Mouse (Mus musculus) adrenal gland, postnatal 10 days (tissue): ENCODE results near the gene Gna15. TPM values are rescaled to one million over a fixed set of nuclear protein-coding genes. Genes with fewer than 3 reads are reported as not detected.

ENCODE experiments used
- DNase-seq: peaks from one replicate; pipeline ENCODE4 v3.0.0; 2021; ENCODE audit warnings: mixed read lengths
- microRNA-seq: library from miRNA; unstranded; fragments of <30 nt; microRNA quantifications from one replicate; pipeline ENCODE4 v1.2.0, GENCODE M21; 2021
- total RNA-seq, 2 experiments: library from RNA; stranded (reverse); gene quantifications; 2 replicates each; pipeline ENCODE4 v1.2.3; 2021

Gna15 gene
- total RNA-seq, 2 experiments from 2014 or later = 0.66 to 1.1 TPM

DNA sequence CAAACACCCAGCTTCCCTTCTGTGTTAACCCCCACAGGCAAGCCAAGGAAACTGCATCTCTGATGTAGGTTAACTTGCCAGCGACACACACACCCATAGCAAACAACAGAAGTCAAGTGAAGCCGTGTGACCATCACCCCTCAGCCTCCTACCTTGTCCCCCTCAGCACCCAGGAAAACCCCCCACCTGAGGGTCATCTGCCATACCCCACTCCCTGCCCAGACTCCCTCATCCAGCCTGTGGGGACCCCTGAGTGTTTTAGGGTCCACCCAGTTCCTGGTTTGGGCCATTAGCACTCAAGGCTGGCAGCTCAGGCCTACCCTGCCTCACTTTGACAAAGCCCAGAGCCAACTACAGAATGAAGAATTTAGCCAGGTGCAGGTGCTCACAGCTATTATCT lies 58.0 kb downstream of the Gna15 start:
- DNase-seq = no peak

DNA sequence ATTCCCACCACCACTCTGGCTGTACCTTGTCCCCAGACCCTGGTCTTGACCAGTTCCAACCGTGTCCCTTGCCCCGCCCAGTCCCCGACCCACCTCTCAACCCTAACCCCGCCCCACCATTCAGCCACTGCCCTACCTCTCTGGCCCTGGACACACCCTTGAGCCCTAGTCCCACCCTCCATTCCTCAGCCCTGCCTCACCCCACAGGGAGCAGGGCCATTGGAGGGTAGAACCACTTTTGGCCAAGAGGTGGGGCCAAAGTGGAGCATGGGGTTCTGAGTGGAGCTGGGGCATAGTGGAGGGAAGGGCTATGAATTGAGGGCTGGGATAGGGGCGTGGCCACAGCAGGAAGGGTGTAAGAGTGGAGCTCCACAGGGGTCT lies 58.8 kb downstream of the Gna15 start:
- no peak for DNase-seq

DNA sequence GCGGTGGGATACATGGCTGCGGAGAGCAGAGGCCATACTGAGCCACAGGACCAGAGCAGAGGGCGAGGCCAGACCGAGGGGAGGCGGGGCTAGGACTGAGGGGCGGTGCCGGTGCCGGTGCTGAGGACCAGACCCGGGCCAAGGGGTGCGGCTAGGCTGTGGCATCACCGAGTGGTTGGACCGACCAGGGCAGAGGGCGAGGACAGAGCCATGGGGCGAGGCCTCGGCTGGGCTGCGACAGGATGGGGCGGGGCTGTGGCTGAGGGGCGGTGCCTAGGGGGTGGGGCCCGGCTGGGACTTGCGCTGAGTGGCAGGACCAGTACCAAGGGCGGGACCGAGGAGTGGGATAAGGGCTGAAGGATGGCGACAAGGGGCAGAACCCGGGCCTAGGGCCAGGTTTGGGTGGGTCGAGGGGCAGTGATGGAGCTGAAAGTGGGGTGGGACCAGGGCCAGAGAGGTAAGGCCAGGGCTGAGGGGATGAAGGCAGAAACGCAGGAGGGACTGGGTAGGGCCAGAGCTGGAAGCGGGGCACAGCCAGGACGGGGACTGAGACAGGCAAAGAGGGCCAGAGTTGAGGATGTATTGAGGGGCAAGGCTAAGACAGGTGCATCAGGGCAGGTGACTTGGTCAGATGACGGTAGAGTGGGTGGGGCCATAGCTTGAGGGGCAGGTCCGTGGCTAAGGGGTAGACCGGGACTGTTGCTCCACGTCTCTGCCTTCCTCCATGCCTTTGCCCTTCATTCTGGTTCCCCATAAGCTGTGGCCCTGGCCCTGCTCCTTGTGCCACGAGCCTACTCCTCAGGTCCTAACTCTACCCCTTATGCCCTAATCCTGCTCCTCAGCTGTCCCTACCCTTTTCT lies 59.4 kb downstream of the Gna15 start:
- DNase-seq = peak; percentile 64

DNA sequence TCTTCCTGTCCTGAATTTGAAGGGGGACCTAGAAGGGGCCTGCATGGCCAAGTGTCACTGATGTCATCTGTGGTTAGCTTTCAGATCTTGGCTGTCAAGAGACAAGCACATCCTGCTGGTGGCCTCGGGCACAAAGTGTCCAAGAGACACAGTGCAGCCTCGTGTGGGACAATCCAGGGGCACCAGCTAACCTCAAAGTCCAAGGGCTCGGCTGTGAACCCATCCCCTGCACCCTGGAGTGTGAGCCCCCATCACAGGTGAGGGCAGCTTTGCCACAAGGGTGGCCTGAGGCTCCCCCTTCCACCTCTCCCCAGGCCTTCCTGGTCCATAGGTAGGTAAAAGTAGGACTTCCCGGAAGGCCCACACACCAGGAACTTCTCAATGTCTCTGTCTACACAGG lies 60.5 kb downstream of the Gna15 start:
- DNase-seq = no peak

DNA sequence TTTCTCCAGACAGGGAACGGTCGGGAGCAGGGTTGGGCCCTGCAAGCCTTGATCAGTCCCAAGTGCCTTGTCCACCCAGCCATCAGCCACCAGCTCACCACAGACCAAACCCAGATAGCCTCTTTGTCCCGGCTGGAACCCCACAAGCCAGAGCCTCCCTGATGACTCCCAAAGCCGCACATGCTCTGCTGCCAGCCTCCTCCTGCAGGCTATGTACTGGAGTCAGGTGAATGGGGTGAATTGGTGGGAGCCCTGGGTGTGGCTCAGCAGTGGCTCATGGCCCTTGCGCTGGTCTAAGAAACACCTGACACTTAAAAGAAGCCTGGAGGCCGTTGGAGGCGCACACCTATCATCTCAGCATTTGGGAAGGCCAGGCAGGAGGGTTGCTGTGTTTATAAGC lies 61.1 kb downstream of the Gna15 start:
- no peak for DNase-seq

DNA sequence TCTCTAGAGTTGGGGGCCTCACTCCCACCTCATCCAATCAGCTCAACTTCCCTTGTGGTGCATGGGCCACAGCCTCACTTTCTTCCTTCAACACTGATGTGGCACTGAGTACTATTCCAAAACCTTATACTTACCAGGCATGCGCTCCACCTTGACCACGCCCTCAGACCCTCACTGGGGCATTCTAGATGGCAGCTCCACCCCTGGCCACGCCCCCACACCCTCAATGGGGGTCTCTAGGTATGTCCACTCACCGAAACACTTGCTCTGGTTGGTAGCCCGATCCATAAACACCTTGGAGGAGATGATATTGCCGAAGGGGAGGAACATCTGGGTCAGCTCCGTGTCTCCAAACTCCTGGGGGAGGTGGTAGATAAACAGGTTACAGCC lies 61.6 kb downstream of the Gna15 start:
- no peak for DNase-seq

DNA sequence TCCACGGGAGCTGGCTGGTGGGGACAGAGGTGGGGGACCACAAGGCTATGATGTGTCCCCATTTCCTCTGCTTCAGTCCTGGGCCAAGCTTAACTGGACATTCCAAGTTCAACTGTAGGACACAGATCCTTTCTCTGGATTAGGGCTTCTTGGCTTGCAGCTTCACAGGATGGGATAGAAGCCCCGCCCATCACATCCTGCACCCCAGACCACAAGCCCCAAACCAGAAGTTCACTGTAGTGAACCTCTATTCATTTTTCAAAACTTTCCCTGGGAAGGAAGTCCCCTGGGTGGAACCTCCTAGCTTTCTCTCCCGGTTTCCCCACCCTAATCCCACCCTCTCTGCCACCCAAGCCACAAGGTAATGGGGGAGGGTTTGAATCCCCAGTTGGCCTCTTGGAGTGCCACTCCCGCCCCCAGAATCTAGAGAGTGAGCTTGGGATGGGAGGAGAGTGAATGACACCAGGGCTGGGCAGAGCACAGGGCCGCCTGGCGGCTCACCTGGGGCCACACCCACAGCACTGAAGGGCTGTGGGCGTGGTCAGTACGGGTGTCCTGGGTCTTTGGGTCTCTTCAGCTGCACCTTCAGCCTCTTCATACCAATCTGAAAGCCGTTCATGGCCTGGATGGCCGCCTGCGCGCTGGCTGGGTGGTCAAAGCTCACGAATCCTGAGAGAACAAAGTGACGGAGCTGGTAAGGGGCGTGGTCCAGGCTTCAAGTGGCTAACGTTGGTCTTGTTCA lies 62.2 kb downstream of the Gna15 start:
- no peak for DNase-seq

DNA sequence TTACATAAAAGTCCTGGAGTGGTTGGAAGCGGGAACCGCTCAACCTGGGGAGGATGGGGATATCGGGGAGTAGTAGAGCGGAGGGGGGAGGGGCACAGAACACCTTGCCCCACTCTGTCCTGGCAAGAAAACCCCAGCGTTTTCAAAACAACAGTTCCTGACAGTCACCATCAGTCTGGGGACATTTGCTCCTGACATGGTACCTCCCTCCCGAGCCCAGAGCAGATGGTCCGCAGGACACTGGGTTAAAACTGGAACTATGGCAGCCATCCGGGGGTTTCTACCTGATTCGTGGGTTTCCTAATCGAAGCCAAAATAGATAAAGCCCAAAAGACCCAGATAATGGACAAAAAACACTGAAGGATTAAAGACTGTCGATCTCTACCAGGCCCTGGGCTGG lies 63.1 kb downstream of the Gna15 start:
- DNase-seq = no peak

DNA sequence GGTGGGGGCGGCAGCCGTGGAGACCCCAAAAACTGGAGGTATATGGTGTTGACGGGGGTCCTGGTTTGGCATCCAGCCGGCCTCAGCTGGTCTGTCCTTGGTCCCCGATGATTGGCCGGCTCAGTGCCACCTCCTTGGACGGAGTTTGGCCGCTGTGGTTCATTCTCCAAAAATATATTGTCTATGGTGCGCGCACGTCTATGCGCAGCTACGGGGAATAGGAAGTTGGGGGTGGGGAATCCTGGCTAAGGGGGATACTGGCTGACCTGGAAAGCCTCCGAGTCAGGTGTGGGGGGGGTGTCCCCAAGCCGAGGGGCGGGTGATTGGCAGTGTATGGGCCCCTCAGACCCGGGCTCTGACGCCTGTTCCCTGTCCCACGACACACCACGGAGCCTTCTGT lies 63.6 kb downstream of the Gna15 start:
- DNase-seq = no peak

DNA sequence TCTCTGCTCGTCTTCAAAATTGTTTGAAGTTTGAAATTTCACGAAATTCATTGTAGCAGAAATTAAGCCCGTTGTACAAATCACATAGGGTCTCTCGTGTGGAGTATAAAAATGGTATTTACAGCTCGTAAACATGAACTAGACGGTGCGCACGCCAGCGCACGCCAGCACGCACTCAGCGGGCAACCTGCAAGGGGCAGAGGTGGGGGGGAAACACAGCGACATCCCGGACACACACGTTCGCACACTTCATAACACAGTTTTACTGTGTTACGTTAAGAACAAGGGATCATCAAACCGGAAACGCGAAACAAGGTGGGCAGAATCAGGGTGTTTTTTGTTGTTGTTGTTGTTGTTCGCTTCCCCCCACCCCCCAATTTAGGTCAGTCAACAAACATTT lies 64.6 kb downstream of the Gna15 start:
- no peak for DNase-seq

DNA sequence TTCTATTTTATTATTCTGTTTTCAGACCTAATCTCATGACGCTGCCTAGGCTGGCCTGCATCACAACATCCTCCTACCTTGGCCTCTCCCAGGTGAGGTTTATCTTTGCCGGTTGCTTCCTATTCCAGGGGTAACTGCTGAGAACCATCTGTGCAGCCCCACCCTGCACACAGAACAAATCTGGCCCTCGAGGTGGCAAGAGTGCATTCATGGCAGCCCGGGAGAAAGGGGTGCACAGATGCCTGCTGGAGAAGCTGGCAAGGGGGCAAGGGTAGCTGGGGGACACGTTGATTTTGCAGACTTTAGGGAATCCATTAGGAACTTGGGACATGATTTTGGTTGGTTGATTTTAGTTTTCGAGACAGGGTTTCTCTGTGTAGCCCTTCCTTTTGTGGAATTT lies 65.8 kb downstream of the Gna15 start:
- DNase-seq = no peak

DNA sequence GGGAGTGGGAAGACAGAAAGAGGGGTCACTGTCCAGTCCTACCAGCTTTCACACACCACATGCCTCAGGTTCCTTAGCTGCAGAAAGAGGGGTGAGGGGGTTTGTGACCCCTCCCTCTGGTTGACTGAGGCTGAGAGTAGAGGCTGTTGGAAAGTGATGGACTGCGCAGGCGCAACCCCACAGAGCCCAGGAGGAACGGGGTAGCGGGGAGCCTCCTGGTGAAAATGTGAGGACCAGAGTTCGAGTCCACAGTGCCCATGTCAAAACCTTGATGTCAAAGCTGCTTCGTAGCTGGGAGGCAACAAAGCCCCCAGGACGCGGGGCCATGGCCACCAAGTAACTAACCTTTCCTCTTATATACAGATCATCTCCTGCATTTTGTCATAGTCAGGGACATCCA lies 66.4 kb downstream of the Gna15 start:
- no peak for DNase-seq

DNA sequence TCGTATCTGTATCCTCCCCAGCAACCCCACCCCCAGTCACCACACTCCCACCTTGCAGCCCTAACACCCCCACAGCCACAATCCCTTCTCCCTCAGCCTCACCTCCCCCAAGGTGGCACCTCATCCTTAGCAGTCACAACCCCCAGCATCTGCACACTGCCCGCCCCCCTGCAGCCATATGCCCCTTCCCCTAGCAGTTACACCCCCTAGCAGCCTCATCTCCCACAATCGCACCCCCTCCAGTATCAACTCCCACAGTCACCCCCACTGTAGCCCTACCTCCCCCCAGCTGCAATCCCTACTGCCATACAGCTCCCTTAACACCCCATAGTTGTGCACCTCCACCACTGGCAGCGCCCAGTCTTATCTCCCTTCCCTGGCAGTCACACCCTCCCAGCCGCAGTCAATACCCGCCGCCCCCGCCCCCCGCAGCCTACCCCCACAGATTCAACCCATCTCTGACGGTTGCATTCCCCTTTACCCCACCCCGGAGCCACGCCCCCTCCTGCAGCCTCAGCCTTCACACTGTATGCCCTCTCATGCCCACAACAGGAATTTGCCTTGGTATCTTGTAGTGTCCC lies 67.0 kb downstream of the Gna15 start:
- DNase-seq = no peak

DNA sequence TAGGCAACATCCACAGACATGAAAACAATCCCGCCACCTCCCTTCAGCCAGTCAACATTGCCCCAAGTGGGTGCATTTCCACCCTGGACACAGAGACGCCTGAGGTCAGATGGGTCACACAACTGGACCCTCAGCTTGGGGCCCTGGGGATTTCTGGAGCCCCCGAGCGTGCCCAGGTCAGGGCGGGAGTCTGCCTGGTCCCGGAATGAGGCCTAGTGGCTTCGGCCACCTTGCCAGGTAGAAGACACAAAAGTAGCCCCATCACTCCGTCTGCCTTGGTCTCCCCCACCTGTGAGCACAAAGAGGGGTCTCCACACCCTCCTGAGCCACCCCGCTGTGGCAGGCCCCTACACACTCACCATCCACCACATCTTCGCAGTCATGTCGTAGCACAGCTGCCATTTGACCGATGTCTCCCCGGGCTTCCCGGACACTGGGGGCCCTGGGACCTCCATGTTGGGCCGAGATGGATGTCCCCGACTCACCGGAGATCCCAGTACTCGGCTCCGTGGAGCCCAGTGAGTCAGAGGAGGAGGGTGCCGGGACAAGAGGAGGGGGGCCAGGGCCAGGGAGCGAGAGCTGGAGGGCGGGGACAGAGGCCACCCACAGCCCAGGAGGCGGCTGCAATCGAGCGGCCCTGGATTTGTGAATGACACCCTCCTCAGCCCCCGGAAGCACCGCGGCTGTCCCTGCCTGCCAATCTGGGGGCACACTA lies 68.7 kb downstream of the Gna15 start, which contains the start of gene Nfic:
Gene Nfic (minus strand): TSS at position 455 of the 715 bp plus-strand sequence.
- DNase-seq = no peak

DNA sequence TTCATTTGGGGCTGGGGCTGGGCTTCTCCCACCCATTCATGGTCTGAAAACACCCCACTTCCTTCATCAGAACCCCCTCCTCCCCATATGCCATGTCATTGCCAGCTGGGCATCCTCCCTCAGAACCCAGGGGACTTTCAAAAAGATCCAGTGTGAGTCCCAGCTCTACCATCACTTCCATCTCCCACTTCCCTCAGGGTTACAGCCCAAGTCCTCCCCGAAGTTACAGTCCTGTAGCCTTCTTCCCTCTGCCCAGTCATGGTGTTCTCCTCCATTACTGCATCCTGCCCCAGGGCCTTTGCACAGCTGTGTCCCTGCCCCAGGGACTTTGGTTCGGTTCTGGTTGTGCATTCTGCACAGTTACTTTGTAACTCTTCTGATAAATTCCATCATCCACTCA lies 69.9 kb downstream of the Gna15 start:
- no peak for DNase-seq

DNA sequence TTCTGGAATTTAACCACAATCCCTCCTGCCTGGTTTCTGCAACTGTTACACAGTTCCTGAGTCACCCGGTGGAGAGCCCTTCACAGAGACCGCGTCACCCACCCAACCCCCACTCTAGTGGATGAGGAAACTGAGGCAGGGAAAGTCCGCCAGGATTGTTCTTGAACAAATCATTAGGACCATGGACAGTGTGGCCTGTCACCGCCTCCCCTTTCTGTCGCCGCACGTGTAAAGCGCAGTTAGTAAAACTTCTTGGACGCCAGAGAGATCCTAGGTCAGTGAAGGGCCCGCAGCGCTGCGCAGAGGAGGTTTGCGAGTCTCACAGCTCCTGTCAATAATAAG lies 71.1 kb downstream of the Gna15 start:
- DNase-seq = no peak

Small RNA genes within 50 kb of the gene (microRNA-seq; reads per million reads assigned to microRNA genes)
- not detected for gene Gm25595

Other genes with a start within 250 kb of the Gna15 start
- gene Tjp3, start 232.6 kb downstream of the Gna15 start, total RNA-seq = 1 to 10 TPM; 1.9 to 3.0 TPM
- 10 to 100 TPM; 39.2 to 48.9 TPM for gene Pip5k1c, start 231.3 kb downstream of the Gna15 start, total RNA-seq
- gene Cactin, start 203.1 kb downstream of the Gna15 start, total RNA-seq = 10 to 100 TPM; 29.4 to 35.4 TPM
- gene Tbxa2r, start 195.5 kb downstream of the Gna15 start, total RNA-seq = 10 to 100 TPM; 24.5 to 31.8 TPM
- gene Gipc3, start 181.0 kb downstream of the Gna15 start, total RNA-seq = 1 to 10 TPM; 3.6 to 4.0 TPM
- 10 to 100 TPM; 81.2 to 97.5 TPM for gene Hmg20b, start 173.7 kb downstream of the Gna15 start, total RNA-seq
- 10 to 100 TPM; 17.8 to 22.8 TPM for gene Mfsd12, start 166.7 kb downstream of the Gna15 start, total RNA-seq
- 1 to 10 TPM; 1.1 to 2.3 TPM for gene 4930404N11Rik, start 158.4 kb downstream of the Gna15 start, total RNA-seq
- gene Fzr1, start 145.7 kb downstream of the Gna15 start, total RNA-seq = 10 to 100 TPM; 42.1 to 51.7 TPM
- 10 to 100 TPM; 52.8 to 54.2 TPM for gene Dohh, start 139.8 kb downstream of the Gna15 start, total RNA-seq
- gene Gm48551, start 139.8 kb downstream of the Gna15 start, total RNA-seq = 1 to 10 TPM; 1.1 to 1.6 TPM
- 1 to 10 TPM in 1 of 2 experiments, under 1 TPM in 1; 0.45 to 1.9 TPM for gene Gm48552, start 135.2 kb downstream of the Gna15 start, total RNA-seq
- 1 to 10 TPM; 1.2 to 1.6 TPM for gene Smim24, start 131.2 kb downstream of the Gna15 start, total RNA-seq
- gene Nfic, start 68.6 kb downstream of the Gna15 start, total RNA-seq = 100 to 1,000 TPM in 1 of 2 experiments, 10 to 100 TPM in 1; 99.9 to 129 TPM
- gene Celf5, start 41.5 kb downstream of the Gna15 start, total RNA-seq = 1 to 10 TPM in 1 of 2 experiments, under 1 TPM in 1; 0.84 to 2.2 TPM
- 10 to 100 TPM; 90.9 to 93.8 TPM for gene Ncln, start 27.8 kb downstream of the Gna15 start, total RNA-seq
- 1 to 10 TPM; 2.9 TPM for gene S1pr4, start 24.1 kb downstream of the Gna15 start, total RNA-seq
- 10 to 100 TPM; 63.8 to 72.7 TPM for gene Gna11, start 21.0 kb upstream of the Gna15 start, total RNA-seq
- gene Aes, start 35.3 kb upstream of the Gna15 start, total RNA-seq = 100 to 1,000 TPM; 541 to 611 TPM
- gene Tle2, start 50.3 kb upstream of the Gna15 start, total RNA-seq = 10 to 100 TPM; 10.9 to 18.1 TPM
- 10 to 100 TPM in 1 of 2 experiments, 1 to 10 TPM in 1; 8.7 to 10.8 TPM for gene Tle6, start 76.8 kb upstream of the Gna15 start, total RNA-seq
- 1 to 10 TPM; 1.1 to 1.8 TPM for gene BC025920, start 82.0 kb upstream of the Gna15 start, total RNA-seq
- 10 to 100 TPM; 17.3 to 24.7 TPM for gene Sirt6, start 103.6 kb upstream of the Gna15 start, total RNA-seq
- 10 to 100 TPM; 15.2 to 26.7 TPM for gene Ankrd24, start 104.3 kb upstream of the Gna15 start, total RNA-seq
- 1 to 10 TPM; 2.8 to 3.2 TPM for gene Gm10778, start 124.8 kb upstream of the Gna15 start, total RNA-seq
- 1 to 10 TPM; 5.6 to 8.6 TPM for gene Zfp433, start 180.6 kb upstream of the Gna15 start, total RNA-seq
- 1 to 10 TPM; 2.1 to 3.4 TPM for gene Gm3055, start 246.9 kb upstream of the Gna15 start, total RNA-seq